Mouse (Mus musculus) intestine, postnatal 0 days (tissue): ENCODE data around the gene Nudt22. TPM values are rescaled to one million over a fixed set of nuclear protein-coding genes. Genes with fewer than 3 reads are reported as not detected.

Experiments
- ATAC-seq: fragments of 200-750 bp; cut with Nextera tagmentation; 2 replicates; pipeline ENCODE4 v1.8.0; 2017; ENCODE audit warnings: mild to moderate bottlenecking, moderate TSS enrichment, moderate library complexity
- H3K27ac ChIP-seq: fragments of 300-500 bp; sonication (generic); 2 replicates; pipeline ENCODE4 v1.5.1; 2014; ENCODE audit warnings: mild to moderate bottlenecking, low read depth, low read length, moderate library complexity
- H3K27me3 ChIP-seq: fragments of 300-500 bp; sonication (generic); replicated peaks from 2 replicates; pipeline ENCODE4 v1.6.1; 2014; ENCODE audit warnings: low read length, mixed read lengths; ENCODE audit not compliant: control insufficient read depth, insufficient read depth
- H3K36me3 ChIP-seq: fragments of 300-500 bp; sonication (generic); 2 replicates; pipeline ENCODE4 v1.6.1; 2014; ENCODE audit warnings: mild to moderate bottlenecking, moderate library complexity; ENCODE audit not compliant: control insufficient read depth, insufficient read depth
- H3K4me1 ChIP-seq: fragments of 300-500 bp; sonication (generic); replicated peaks from 2 replicates; pipeline ENCODE4 v1.6.1; 2014; ENCODE audit warnings: antibody characterized with exemption, low read length, mixed read lengths; ENCODE audit not compliant: control insufficient read depth, insufficient read depth
- H3K4me2 ChIP-seq: fragments of 300-500 bp; sonication (generic); replicated peaks from 2 replicates; pipeline ENCODE4 v1.6.1; 2014; ENCODE audit warnings: low read depth, mild to moderate bottlenecking, moderate library complexity
- H3K4me3 ChIP-seq: fragments of 300-500 bp; sonication (generic); 2 replicates; pipeline ENCODE4 v1.5.1; 2014; ENCODE audit warnings: low read depth, low read length
- H3K9ac ChIP-seq: fragments of 300-500 bp; sonication (generic); 2 replicates; pipeline ENCODE4 v1.6.1; 2014; ENCODE audit warnings: mild to moderate bottlenecking, low read depth, low read length
- H3K9me3 ChIP-seq: fragments of 300-500 bp; sonication (generic); 2 replicates; pipeline ENCODE4 v1.6.1; 2016; ENCODE audit warnings: mixed run types; ENCODE audit not compliant: control insufficient read depth
- CTCF ChIP-seq: sonication (generic); IDR thresholded peaks from 2 replicates; pipeline ENCODE4 v1.5.1; 2016; ENCODE audit warnings: low read depth, mild to moderate bottlenecking, control low read depth, antibody characterized with exemption, moderate library complexity
- WGBS: fragments of 180-500 bp; shearing (Covaris S2); extraction: QIAGEN DNeasy Blood & Tissue Kit; methylation state at CpG from one replicate; pipeline ENCODE4 v1.1.7; 2014; 5-methylcytosine and 5-hydroxymethylcytosine counted together
- polyA plus RNA-seq: library from polyadenylated mRNA; unstranded; fragments of >200 nt; fragmentation: Nextera tagmentation; extraction: Ambion mirVana; gene quantifications from 2 replicates; pipeline ENCODE4 v1.2.1, GENCODE M21; 2015

Gene Nudt22
- polyA plus RNA-seq, 1 experiment from 2014 or later = 50.4 TPM

GRCm38 (mm10) chr19:6970460-6971085 lies 25.3 kb downstream of the Nudt22 start:
- Histone ChIP-seq H3K4me3 (peak overlapping the region; percentile 82), H3K27ac (peak overlapping the region; percentile 64), H3K27me3 (no peaks in the 10 kb centered on the region), H3K9ac (peak overlapping the region; percentile 88), H3K9me3 (no peaks in the 10 kb centered on the region), H3K4me2 (peak overlapping the region; percentile 83), H3K36me3 (peaks cover 12% of the 10 kb centered on the region), H3K4me1 (peaks cover 14% of the 10 kb centered on the region)
- no peak for TF ChIP-seq CTCF
- WGBS = 14% methylated on average over 11 of the region's 11 CpGs
- no peak for ATAC-seq

GRCm38 (mm10) chr19:6969665-6970381 lies 26.1 kb downstream of the Nudt22 start:
- Histone ChIP-seq H3K27ac (peak overlapping the region; percentile 95), H3K27me3 (no peaks in the 10 kb centered on the region), H3K4me2 (peak overlapping the region; percentile 83), H3K36me3 (peaks cover 19% of the 10 kb centered on the region), H3K9me3 (no peaks in the 10 kb centered on the region), H3K4me3 (peak overlapping the region; percentile 82), H3K9ac (peak overlapping the region; percentile 88), H3K4me1 (peaks cover 17% of the 10 kb centered on the region)
- peak; percentile 78 for TF ChIP-seq CTCF
- WGBS = under 1% methylated on average over 55 of the region's 55 CpGs
- peak; percentile 58 for ATAC-seq

- peaks cover 17% of the 10 kb centered on the region for H3K4me1 ChIP-seq
- ATAC-seq = no peak
Observed at GRCm38 (mm10) chr19:6969291-6969664, 26.6 kb downstream of the Nudt22 start.

GRCm38 (mm10) chr19:6968491-6969271 lies 27.2 kb downstream of the Nudt22 start:
- WGBS = 5% methylated on average over 15 of the region's 15 CpGs
- no peaks in the 10 kb centered on the region for H3K9me3 ChIP-seq
- H3K27ac ChIP-seq = peak overlapping the region; percentile 95
- H3K4me1 ChIP-seq = peaks cover 17% of the 10 kb centered on the region
- H3K4me2 ChIP-seq = peak overlapping the region; percentile 83
- H3K36me3 ChIP-seq = peaks cover 31% of the 10 kb centered on the region
- no peak for TF ChIP-seq CTCF
- peak; percentile 90 for ATAC-seq
- peak overlapping the region; percentile 82 for H3K4me3 ChIP-seq
- H3K9ac ChIP-seq = peak overlapping the region; percentile 88
- no peaks in the 10 kb centered on the region for H3K27me3 ChIP-seq

More at GRCm38 (mm10) chr19:6969291-6969664, 26.6 kb downstream of the Nudt22 start:
- Histone ChIP-seq H3K9ac (peak overlapping the region; percentile 88), H3K4me3 (peak overlapping the region; percentile 82), H3K36me3 (peaks cover 25% of the 10 kb centered on the region), H3K27me3 (no peaks in the 10 kb centered on the region), H3K9me3 (no peaks in the 10 kb centered on the region), H3K27ac (peak overlapping the region; percentile 95), H3K4me2 (peak overlapping the region; percentile 83)
- TF ChIP-seq CTCF = no peak
- under 1% methylated on average over 20 of the region's 20 CpGs for WGBS

GRCm38 (mm10) chr19:6956461-6956860 lies 39.5 kb downstream of the Nudt22 start:
- Histone ChIP-seq H3K9ac (no peak overlapping the region), H3K36me3 (peaks cover 81% of the 10 kb centered on the region), H3K4me2 (no peak overlapping the region), H3K4me1 (peaks cover 6% of the 10 kb centered on the region; the same call in 1 of the 2 replicates), H3K9me3 (no peaks in the 10 kb centered on the region), H3K4me3 (no peak overlapping the region), H3K27ac (no peak overlapping the region; the same call in 1 of the 2 replicates), H3K27me3 (no peaks in the 10 kb centered on the region)
- WGBS = 74% methylated on average over 10 of the region's 10 CpGs
- ATAC-seq = no peak
- no peak for TF ChIP-seq CTCF

- H3K4me2 ChIP-seq = no peak overlapping the region
- ATAC-seq = no peak
- H3K9ac ChIP-seq = no peak overlapping the region
- no peak overlapping the region for H3K27ac ChIP-seq
- H3K4me3 ChIP-seq = no peak overlapping the region
- H3K36me3 ChIP-seq = peaks cover 76% of the 10 kb centered on the region
- no peaks in the 10 kb centered on the region for H3K9me3 ChIP-seq
- 73% methylated on average over 7 of the region's 7 CpGs for WGBS
- H3K4me1 ChIP-seq = peaks cover 6% of the 10 kb centered on the region; the same call in 1 of the 2 replicates
- H3K27me3 ChIP-seq = no peaks in the 10 kb centered on the region
- TF ChIP-seq CTCF = no peak
Observed at GRCm38 (mm10) chr19:6955424-6955823, 40.5 kb downstream of the Nudt22 start.
